Mouse (Mus musculus) embryonic facial prominence, embryonic 14.5 days (tissue): ENCODE measurements at regions not wholly inside any gene's neighbourhood (a gene's known extent, or its start where the extent isn't known, plus 50 kb on each side); places are given as distances from the start of the nearest gene placed in this dataset.

Experiments
- ATAC-seq: fragments of 200-750 bp; cut with Nextera tagmentation; 2 replicates; pipeline ENCODE4 v1.8.0; 2017; ENCODE audit warnings: low read depth, moderate number of reproducible peaks, moderate TSS enrichment
- DNase-seq: peaks from one replicate; pipeline ENCODE4 v3.0.0-alpha.2; 2015; ENCODE audit warnings: low spot score
- H3K27ac ChIP-seq: fragments of 300-500 bp; sonication (generic); replicated peaks from 2 replicates; pipeline ENCODE4 v1.5.1; 2014; ENCODE audit warnings: low read depth, mild to moderate bottlenecking, low read length, moderate library complexity
- H3K27me3 ChIP-seq: fragments of 300-500 bp; sonication (generic); replicated peaks from 2 replicates; pipeline ENCODE4 v1.6.1; 2014; ENCODE audit warnings: low read length; ENCODE audit not compliant: control insufficient read depth, insufficient read depth
- H3K36me3 ChIP-seq: fragments of 300-500 bp; sonication (generic); 2 replicates; pipeline ENCODE4 v1.6.1; 2014; ENCODE audit warnings: low read length, mixed read lengths; ENCODE audit not compliant: control insufficient read depth, insufficient read depth
- H3K4me1 ChIP-seq: fragments of 300-500 bp; sonication (generic); 2 replicates; pipeline ENCODE4 v1.6.1; 2014; ENCODE audit warnings: antibody characterized with exemption, low read length; ENCODE audit not compliant: control insufficient read depth, insufficient read depth
- H3K4me2 ChIP-seq: fragments of 300-500 bp; sonication (generic); 2 replicates; pipeline ENCODE4 v1.6.1; 2014; ENCODE audit warnings: low read depth, mild to moderate bottlenecking, low read length, moderate library complexity, mixed read lengths
- H3K4me3 ChIP-seq: fragments of 300-500 bp; sonication (generic); 2 replicates; pipeline ENCODE4 v1.5.1; 2014; ENCODE audit warnings: low read depth, mild to moderate bottlenecking, low read length
- H3K9ac ChIP-seq: fragments of 300-500 bp; sonication (generic); 2 replicates; pipeline ENCODE4 v1.6.1; 2014; ENCODE audit warnings: low read depth, mild to moderate bottlenecking, low read length, moderate library complexity, mixed read lengths
- H3K9me3 ChIP-seq: fragments of 300-500 bp; sonication (generic); 2 replicates; pipeline ENCODE4 v1.6.1; 2016; ENCODE audit warnings: low read length; ENCODE audit not compliant: control insufficient read depth
- WGBS: fragments of 180-500 bp; shearing (Covaris S2); extraction: QIAGEN DNeasy Blood & Tissue Kit; methylation state at CpG from one replicate; pipeline ENCODE4 v1.1.7; 2014; 5-methylcytosine and 5-hydroxymethylcytosine counted together

DNA sequence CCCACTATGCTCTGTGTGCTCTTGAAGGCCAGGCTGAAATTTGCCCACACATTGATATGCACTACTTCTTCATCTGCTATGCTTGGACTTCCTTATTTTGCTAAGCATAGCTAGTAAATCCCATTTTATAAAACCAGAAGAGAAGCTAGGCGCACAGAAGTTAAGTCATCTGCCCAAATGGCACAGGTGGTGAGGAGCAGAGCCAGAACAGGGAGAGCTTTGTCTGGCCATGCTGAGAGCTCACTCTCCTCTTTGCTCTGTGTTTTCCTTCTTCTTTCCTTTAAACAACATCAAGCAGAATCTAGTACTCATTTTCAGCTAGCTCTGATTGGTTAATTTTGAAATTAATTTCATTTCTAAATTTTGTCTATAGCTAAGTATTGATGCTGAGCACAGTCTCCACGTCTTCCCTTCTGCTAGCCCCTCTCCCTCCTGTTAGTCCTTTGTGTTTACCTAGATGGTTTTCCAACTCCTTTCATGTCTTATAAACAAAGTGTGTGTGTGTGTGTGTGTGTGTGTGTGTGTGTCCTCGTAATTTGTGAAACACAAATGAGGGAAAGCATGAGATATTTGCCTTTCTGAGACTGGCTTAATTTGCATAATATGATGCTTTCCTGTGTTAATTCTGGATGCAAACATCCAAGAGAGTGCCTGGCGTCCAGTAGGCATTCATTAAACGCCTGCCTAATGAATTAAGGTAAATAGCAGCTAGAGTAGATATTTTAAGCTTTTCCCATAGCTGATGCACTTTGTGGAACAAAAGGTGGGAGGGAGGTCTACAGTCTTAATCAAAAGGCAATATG is 283.6 kb downstream of the Elavl2 start:
- ATAC-seq (no peak), DNase-seq (no peak)
- Histone ChIP-seq H3K4me1 (no peaks in the 10 kb centered on the region), H3K4me2 (no peak overlapping the region), H3K9me3 (no peaks in the 10 kb centered on the region), H3K9ac (no peak overlapping the region), H3K27ac (no peak overlapping the region), H3K4me3 (no peak overlapping the region), H3K36me3 (no peaks in the 10 kb centered on the region), H3K27me3 (no peaks in the 10 kb centered on the region)
- WGBS = 68% methylated on average over 5 of the region's 5 CpGs

- no peaks in the 10 kb centered on the region for H3K4me1 ChIP-seq
- 87% methylated on average over 11 of the region's 11 CpGs for WGBS
- no peaks in the 10 kb centered on the region for H3K9me3 ChIP-seq
- no peaks in the 10 kb centered on the region for H3K27me3 ChIP-seq
- no peak overlapping the region for H3K4me2 ChIP-seq
- ATAC-seq (no peak), DNase-seq (no peak)
- H3K27ac ChIP-seq = no peak overlapping the region
- no peak overlapping the region for H3K4me3 ChIP-seq
- H3K36me3 ChIP-seq = no peaks in the 10 kb centered on the region
- H3K9ac ChIP-seq = no peak overlapping the region
These were observed 288.6 kb downstream of the Elavl2 start for GRCm38 (mm10) chr4:91111684-91112681.

GRCm38 (mm10) chr4:91096086-91096485 is 304.5 kb downstream of the Elavl2 start:
- H3K27ac ChIP-seq = no peak overlapping the region
- H3K9ac ChIP-seq = no peak overlapping the region
- no peak for ATAC-seq
- H3K4me1 ChIP-seq = no peaks in the 10 kb centered on the region
- no peak overlapping the region for H3K4me3 ChIP-seq
- no peaks in the 10 kb centered on the region for H3K36me3 ChIP-seq
- no peaks in the 10 kb centered on the region for H3K9me3 ChIP-seq
- no peak overlapping the region for H3K4me2 ChIP-seq
- H3K27me3 ChIP-seq = no peaks in the 10 kb centered on the region
- DNase-seq = no peak

DNA sequence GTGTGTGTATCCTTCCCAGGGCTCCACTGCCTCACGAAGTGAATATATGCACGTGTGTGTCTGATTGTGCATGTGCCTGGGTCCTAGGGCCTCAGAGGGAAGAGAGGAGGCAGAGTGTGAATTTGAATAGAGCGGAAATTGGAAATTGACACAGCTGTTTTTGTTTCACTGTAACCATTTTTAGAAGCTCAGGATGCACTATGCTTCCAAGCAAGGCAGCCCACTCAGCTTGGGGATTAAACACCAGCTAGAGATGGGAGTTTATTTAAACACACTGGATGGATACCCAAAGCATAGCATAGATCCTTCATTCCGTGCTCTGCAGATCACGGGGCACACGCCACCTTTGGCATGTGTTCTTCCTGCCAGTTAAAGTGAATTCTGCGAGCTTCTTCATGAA is 306.2 kb downstream of the Elavl2 start:
- Histone ChIP-seq H3K27me3 (no peaks in the 10 kb centered on the region), H3K36me3 (no peaks in the 10 kb centered on the region), H3K9me3 (no peaks in the 10 kb centered on the region), H3K4me1 (no peaks in the 10 kb centered on the region), H3K4me2 (no peak overlapping the region), H3K27ac (no peak overlapping the region), H3K9ac (no peak overlapping the region), H3K4me3 (no peak overlapping the region)
- no peak for ATAC-seq
- no peak for DNase-seq
- WGBS = 77% methylated on average over 7 of the region's 7 CpGs

DNA sequence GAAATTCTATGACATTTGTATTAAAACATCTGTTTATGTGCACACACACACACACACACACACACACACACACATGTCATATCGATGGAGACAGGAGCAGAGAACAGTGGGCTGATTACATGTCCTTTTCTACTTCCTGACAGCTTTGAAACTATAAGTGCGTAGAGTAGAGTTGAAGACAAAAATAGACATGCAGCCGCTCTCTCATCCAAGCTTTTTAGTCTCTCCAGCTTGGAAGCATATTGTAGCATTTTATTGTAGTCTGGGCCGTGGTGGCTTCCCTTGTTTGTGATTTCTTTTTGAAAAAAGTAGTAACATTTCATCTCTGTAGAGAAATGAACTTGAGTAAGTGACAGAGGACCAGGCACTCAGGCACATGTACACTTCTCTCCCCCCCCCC is 306.7 kb downstream of the Elavl2 start:
- no peak overlapping the region for H3K4me2 ChIP-seq
- no peaks in the 10 kb centered on the region for H3K4me1 ChIP-seq
- DNase-seq (no peak), ATAC-seq (no peak)
- 82% methylated on average over 4 of the region's 4 CpGs for WGBS
- no peaks in the 10 kb centered on the region for H3K27me3 ChIP-seq
- H3K27ac ChIP-seq = no peak overlapping the region
- H3K9ac ChIP-seq = no peak overlapping the region
- no peaks in the 10 kb centered on the region for H3K36me3 ChIP-seq
- H3K4me3 ChIP-seq = no peak overlapping the region
- no peaks in the 10 kb centered on the region for H3K9me3 ChIP-seq

DNA sequence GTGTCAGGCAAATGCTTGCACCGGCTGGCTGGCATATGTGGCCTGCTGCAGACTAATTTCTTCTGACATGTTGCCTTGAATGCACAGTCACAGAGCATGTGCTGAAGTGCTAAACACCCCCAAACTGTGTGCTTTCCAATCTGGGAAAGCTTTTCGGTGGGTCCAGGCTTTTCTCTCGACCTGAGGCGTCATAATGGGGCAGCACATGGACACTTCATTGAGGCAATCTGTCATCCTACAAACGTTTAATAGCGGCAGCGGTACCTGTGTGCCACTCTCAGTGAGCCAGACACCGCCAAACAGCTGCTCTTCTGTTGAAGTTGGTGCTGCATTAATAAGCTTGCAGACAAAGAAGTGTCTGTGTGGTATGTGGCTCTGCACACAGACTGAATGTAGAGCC is 308.3 kb downstream of the Elavl2 start:
- DNase-seq (no peak), ATAC-seq (peak; percentile 37; the same call in 1 of the 2 replicates)
- Histone ChIP-seq H3K27me3 (no peaks in the 10 kb centered on the region), H3K4me2 (no peak overlapping the region), H3K9ac (no peak overlapping the region), H3K4me1 (no peaks in the 10 kb centered on the region), H3K9me3 (no peaks in the 10 kb centered on the region), H3K4me3 (no peak overlapping the region), H3K36me3 (no peaks in the 10 kb centered on the region), H3K27ac (no peak overlapping the region)
- WGBS = 67% methylated on average over 8 of the region's 8 CpGs

GRCm38 (mm10) chr4:91091910-91092309 is 308.7 kb downstream of the Elavl2 start:
- Histone ChIP-seq H3K9me3 (no peaks in the 10 kb centered on the region), H3K4me2 (no peak overlapping the region), H3K4me3 (no peak overlapping the region), H3K27ac (no peak overlapping the region), H3K27me3 (no peaks in the 10 kb centered on the region), H3K4me1 (no peaks in the 10 kb centered on the region), H3K36me3 (no peaks in the 10 kb centered on the region), H3K9ac (no peak overlapping the region)
- no peak for DNase-seq
- 94% methylated on average over 3 of the region's 3 CpGs for WGBS
- ATAC-seq = no peak

- Histone ChIP-seq H3K9me3 (no peaks in the 10 kb centered on the region), H3K36me3 (no peaks in the 10 kb centered on the region), H3K4me2 (no peak overlapping the region), H3K9ac (no peak overlapping the region), H3K4me3 (no peak overlapping the region), H3K27ac (no peak overlapping the region), H3K4me1 (0 out of 2 replicates have a peak, but pooled peaks cover 7% of the 10 kb centered on the region), H3K27me3 (no peaks in the 10 kb centered on the region)
- DNase-seq (no peak), ATAC-seq (no peak)
- 57% methylated on average over 3 of the region's 3 CpGs for WGBS
These were observed 316.6 kb downstream of the Elavl2 start for GRCm38 (mm10) chr4:91083950-91084349.
